Mouse (Mus musculus): Measurements from ENCODE around the gene Tcf25.

DNA sequence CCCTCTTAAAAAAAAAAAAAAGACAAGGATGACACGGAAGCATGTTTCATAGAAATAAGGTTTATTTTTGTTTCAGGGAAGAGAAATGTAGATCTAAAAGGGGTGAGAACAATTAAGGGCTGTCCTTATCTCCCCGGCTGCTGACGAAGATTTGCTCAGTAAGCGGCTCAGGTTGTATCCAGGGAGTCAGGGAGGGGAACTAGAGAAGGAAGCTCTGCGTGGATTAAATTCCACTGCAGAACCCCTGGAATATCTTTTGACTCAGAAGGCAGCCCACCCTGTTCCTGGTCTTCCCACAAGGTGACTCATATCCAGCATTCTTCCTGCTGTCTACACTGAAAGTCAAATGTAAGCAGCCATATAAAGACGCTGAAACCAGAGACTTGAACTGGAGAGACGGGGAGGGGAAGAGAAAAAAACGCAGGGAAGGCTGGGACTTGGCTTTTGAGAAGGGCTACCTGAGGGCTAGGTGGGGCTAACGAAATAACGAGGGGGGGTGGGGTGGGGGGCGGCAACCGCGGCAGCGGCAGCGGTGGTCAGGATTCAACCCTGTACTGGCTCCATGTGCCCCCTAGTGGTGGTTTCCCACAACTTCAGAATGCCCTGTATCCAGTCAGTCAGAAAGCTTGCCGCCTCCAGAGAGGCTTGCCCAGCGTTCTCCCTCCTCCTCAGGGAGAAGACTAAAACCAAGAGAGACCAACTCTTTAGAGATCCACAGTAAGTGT is 48.7 kb downstream of the Tcf25 start:
- TF ChIP-seq CTCF (IDR thresholded peaks at IDR 0.05) = peak; percentile 74
- TF ChIP-seq EP300 (IDR thresholded peaks at IDR 0.05) = no peak
